Mouse (Mus musculus): Measurements from ENCODE around the gene Cdc37.

- 0 out of 2 replicates have a peak, but pooled peaks have one; percentile 10 for TF ChIP-seq CTCF (IDR thresholded peaks at IDR 0.05; ENCODE audit: low read depth, low read length)
- no peak for TF ChIP-seq POLR2A (IDR thresholded peaks at IDR 0.05; ENCODE audit: borderline replicate concordance, low read depth, low read length)
Observed at GRCm38 (mm10) chr9:21189905-21190304, 40.1 kb upstream of the Cdc37 start.

All from bone marrow macrophage, adult 2 months (primary cell).